Comparison of ENCODE assay signal across 11 mouse cellular contexts in genomic region chr5:82356336-82356735, GRCm38 (mm10).
"Had no signal": no experiment of that assay in that cellular context is flagged by ENCODE, and none has a peak within 500 bp of the region (broad histone marks: within the 10 kb centered on the region; RNA-seq: fewer than 3 reads in every experiment).

No protein-coding gene starts in this region.

- DNase-seq: right cerebral cortex, adult 18-20 months; right cerebral cortex, postnatal 14 days; right cerebral cortex, postnatal 25 days; right cerebral cortex, postnatal 4 days; spleen, adult 18-20 months; thymus, adult 18-20 months; thymus, adult 2 months; thymus, postnatal 14 days; thymus, postnatal 25 days; thymus, postnatal 36 days; thymus, postnatal 4 days had no signal
